Mouse (Mus musculus): Measurements from ENCODE around the gene Fbxl13.

Gene Fbxl13

GRCm38 (mm10) chr5:21645439-21646132 lies at the start of gene Fbxl13, which contains the start of gene Armc10:
TSS of gene Fbxl13 (minus strand) at chr5:21645634.
TSS of gene Armc10 (plus strand) at chr5:21645813.
- DNase-seq (ENCODE audit: low read depth, low spot score): peak; percentile 93
- Histone ChIP-seq H3K36me3 (ENCODE audit: control insufficient read depth, insufficient read depth, low read length, poor library complexity, severe bottlenecking) (peaks cover 9% of the 10 kb centered on the region), H3K27me3 (ENCODE audit: control insufficient read depth, insufficient read depth, low read length, poor library complexity, severe bottlenecking) (no peaks in the 10 kb centered on the region)

DNA sequence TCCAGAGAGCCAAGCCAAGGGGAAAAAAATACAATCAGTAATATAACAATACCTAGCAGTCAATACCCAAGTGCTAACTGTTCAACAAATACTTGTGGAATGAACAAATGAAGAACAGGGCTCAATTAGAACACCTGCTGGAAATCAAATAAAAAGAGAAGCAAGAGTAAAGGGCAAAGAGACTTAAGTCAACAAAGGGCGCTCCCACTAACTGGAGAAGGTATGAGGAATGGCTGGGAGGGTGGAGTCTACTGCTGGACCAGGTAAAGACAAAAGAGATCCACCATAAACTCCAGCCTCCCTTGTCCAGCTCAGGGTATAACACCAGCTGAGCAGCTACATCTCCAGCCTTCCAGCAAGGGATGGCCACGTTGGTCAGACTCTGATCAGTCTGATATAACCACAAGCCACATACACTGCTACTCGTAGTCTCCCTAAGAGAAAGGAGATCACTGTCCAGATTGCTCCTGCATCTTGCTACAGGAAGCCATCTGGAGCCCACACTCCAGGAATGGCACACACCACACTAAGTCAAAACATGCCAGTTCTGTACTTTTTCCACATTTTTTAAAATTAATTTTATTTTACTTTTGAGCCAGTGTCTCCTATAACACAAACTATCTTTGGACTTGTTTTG lies 49.5 kb upstream of the Fbxl13 start:
- DNase-seq (ENCODE audit: low read depth, low spot score): no peak
- Histone ChIP-seq H3K36me3 (ENCODE audit: control insufficient read depth, insufficient read depth, low read length, poor library complexity, severe bottlenecking) (no peaks in the 10 kb centered on the region), H3K27me3 (ENCODE audit: control insufficient read depth, insufficient read depth, low read length, poor library complexity, severe bottlenecking) (no peaks in the 10 kb centered on the region)

DNA sequence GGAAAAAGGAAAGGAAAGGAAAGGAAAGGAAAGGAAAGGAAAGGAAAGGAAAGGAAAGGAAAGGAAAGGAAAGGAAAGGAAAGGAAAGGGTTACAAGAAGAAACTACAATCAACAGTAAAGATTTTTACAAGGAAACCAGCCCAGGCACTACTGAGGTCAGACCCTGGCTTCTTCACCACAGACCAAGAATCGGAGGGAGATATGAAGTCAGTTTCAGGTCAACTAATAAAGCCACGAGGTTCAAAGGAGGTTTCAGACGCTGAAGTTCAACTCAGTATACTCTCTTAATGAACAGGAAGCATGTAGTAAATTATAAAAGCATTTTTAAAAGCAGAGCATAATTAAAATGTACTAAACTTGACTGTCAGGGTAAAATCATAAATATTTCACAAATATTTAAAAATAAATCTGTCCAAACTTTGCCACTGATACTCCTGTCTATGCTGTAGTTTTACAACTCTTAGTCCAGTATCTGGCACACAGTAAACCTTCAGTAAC lies 48.0 kb upstream of the Fbxl13 start:
- Histone ChIP-seq H3K36me3 (ENCODE audit: control insufficient read depth, insufficient read depth, low read length, poor library complexity, severe bottlenecking) (no peaks in the 10 kb centered on the region), H3K27me3 (ENCODE audit: control insufficient read depth, insufficient read depth, low read length, poor library complexity, severe bottlenecking) (no peaks in the 10 kb centered on the region)
- DNase-seq (ENCODE audit: low read depth, low spot score): no peak

- Histone ChIP-seq H3K27me3 (ENCODE audit: control insufficient read depth, insufficient read depth, low read length, poor library complexity, severe bottlenecking) (no peaks in the 10 kb centered on the region), H3K36me3 (ENCODE audit: control insufficient read depth, insufficient read depth, low read length, poor library complexity, severe bottlenecking) (no peaks in the 10 kb centered on the region)
- DNase-seq (ENCODE audit: low read depth, low spot score): no peak
Observed at GRCm38 (mm10) chr5:21692230-21692629, 46.8 kb upstream of the Fbxl13 start.

DNA sequence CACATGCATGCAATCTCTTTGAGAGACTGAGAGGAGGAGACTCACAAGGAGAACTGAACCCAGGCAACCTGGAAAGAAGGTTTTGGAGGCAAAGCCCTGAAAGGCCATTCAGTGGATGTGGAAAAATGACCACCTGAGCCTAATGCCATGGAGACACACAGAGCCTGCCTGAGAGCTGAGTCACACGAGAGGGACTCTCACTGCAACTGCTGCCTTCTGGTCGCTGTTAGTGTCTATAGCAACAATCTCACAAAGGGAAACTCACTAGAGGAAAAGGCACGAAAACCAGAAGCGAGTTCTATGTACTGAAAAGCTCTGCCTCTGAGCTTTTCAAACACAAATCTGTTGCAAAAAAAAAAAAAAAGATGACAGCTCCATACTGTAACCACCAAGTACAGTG lies 41.6 kb upstream of the Fbxl13 start:
- no peak for DNase-seq (ENCODE audit: low read depth, low spot score)
- Histone ChIP-seq H3K36me3 (ENCODE audit: control insufficient read depth, insufficient read depth, low read length, poor library complexity, severe bottlenecking) (no peaks in the 10 kb centered on the region), H3K27me3 (ENCODE audit: control insufficient read depth, insufficient read depth, low read length, poor library complexity, severe bottlenecking) (no peaks in the 10 kb centered on the region)

DNA sequence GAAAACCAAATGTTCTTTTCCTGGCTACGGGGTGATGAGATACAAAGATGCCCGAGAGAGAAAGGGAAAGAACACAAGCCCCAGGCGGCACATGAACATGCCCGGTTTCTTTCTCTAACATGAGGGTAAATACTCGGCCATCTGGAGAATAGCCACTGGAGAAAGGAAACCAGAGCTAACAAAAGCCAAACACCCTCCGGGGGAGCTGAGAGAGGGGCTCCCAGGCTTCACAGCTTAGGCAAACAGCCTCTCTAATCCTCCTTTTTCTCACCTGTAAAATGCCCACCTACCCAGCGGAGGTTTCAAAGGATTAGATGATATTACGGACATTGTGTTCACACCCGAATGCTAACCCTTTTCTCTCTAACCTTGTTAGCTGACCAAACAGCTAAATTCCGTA lies 39.6 kb upstream of the Fbxl13 start:
- Histone ChIP-seq H3K36me3 (ENCODE audit: control insufficient read depth, insufficient read depth, low read length, poor library complexity, severe bottlenecking) (no peaks in the 10 kb centered on the region), H3K27me3 (ENCODE audit: control insufficient read depth, insufficient read depth, low read length, poor library complexity, severe bottlenecking) (no peaks in the 10 kb centered on the region)
- DNase-seq (ENCODE audit: low read depth, low spot score): no peak

DNA sequence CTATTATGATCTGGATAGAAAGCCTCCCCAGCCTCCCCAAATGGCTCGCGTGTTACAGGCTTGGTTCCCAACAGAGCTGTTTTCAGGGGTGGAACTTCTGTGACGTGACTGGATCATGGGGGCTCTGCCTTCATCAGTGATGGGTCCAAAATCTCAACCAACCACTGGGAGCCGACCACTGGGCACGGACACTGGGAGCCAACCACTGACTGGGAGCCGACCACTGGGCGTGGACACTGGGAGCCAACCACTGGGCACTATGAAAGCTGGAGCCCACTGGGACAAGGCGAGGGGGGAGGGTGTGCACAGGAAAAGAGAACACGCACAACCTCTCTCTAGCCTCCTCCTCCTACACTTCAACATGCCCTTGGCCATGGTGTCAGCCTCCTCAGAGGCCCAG lies 38.4 kb upstream of the Fbxl13 start:
- no peak for DNase-seq (ENCODE audit: low read depth, low spot score)
- Histone ChIP-seq H3K27me3 (ENCODE audit: control insufficient read depth, insufficient read depth, low read length, poor library complexity, severe bottlenecking) (no peaks in the 10 kb centered on the region), H3K36me3 (ENCODE audit: control insufficient read depth, insufficient read depth, low read length, poor library complexity, severe bottlenecking) (no peaks in the 10 kb centered on the region)

GRCm38 (mm10) chr5:21680940-21681339 lies 35.5 kb upstream of the Fbxl13 start:
- Histone ChIP-seq H3K27me3 (ENCODE audit: control insufficient read depth, insufficient read depth, low read length, poor library complexity, severe bottlenecking) (no peaks in the 10 kb centered on the region), H3K36me3 (ENCODE audit: control insufficient read depth, insufficient read depth, low read length, poor library complexity, severe bottlenecking) (peaks cover 2% of the 10 kb centered on the region; the same call in 1 of the 2 replicates)
- no peak for DNase-seq (ENCODE audit: low read depth, low spot score)

DNA sequence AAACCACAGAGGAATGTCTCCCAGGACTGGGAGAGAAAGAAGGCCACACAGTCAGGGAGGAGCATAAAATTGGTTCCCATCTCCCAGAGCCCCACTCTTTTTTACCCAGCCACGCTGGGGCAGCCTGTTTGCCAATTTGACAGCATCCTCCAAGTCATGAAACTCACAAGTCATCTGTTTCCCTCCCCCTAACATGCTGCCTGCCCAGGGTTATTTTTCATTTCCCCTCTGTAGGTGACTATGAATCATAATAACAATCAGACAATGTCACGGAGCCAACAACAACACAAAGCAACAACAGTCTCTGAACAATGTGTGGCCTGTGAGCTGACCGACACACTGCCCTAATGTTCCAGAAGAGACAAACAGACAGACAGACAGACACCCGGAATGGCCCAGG lies 34.6 kb upstream of the Fbxl13 start:
- peaks cover 2% of the 10 kb centered on the region; the same call in 1 of the 2 replicates for H3K36me3 ChIP-seq (ENCODE audit: control insufficient read depth, insufficient read depth, low read length, poor library complexity, severe bottlenecking)
- no peaks in the 10 kb centered on the region for H3K27me3 ChIP-seq (ENCODE audit: control insufficient read depth, insufficient read depth, low read length, poor library complexity, severe bottlenecking)
- DNase-seq (ENCODE audit: low read depth, low spot score): no peak

- no peaks in the 10 kb centered on the region for H3K27me3 ChIP-seq (ENCODE audit: control insufficient read depth, insufficient read depth, low read length, poor library complexity, severe bottlenecking)
- no peak for DNase-seq (ENCODE audit: low read depth, low spot score)
- peaks cover 2% of the 10 kb centered on the region; the same call in 1 of the 2 replicates for H3K36me3 ChIP-seq (ENCODE audit: control insufficient read depth, insufficient read depth, low read length, poor library complexity, severe bottlenecking)
Observed at GRCm38 (mm10) chr5:21678363-21678762, 32.9 kb upstream of the Fbxl13 start.

GRCm38 (mm10) chr5:21677939-21678338 lies 32.5 kb upstream of the Fbxl13 start:
- no peaks in the 10 kb centered on the region for H3K27me3 ChIP-seq (ENCODE audit: control insufficient read depth, insufficient read depth, low read length, poor library complexity, severe bottlenecking)
- H3K36me3 ChIP-seq (ENCODE audit: control insufficient read depth, insufficient read depth, low read length, poor library complexity, severe bottlenecking): peaks cover 2% of the 10 kb centered on the region; the same call in 1 of the 2 replicates
- no peak for DNase-seq (ENCODE audit: low read depth, low spot score)

DNA sequence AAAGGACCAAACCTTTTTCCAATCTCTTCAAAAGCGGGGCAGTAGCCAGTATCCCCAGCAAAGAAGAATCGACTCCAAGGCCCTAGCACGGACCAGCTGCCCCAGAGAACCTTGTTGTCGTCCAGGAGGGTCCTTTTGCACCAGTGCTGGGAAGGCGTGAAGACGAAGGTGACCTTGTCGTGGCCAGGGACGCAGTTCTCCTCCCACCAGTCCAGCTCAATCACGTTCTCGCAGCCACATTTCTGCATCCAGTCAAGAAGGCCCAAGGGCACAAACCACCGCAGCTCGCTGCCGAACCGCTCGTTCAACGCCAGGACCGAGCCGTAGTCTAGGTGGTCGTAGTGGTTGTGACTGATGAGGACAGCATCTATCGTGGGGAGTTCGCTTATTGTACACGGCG lies 30.1 kb upstream of the Fbxl13 start:
- no peaks in the 10 kb centered on the region for H3K27me3 ChIP-seq (ENCODE audit: control insufficient read depth, insufficient read depth, low read length, poor library complexity, severe bottlenecking)
- H3K36me3 ChIP-seq (ENCODE audit: control insufficient read depth, insufficient read depth, low read length, poor library complexity, severe bottlenecking): peaks cover 2% of the 10 kb centered on the region; the same call in 1 of the 2 replicates
- no peak for DNase-seq (ENCODE audit: low read depth, low spot score)

DNA sequence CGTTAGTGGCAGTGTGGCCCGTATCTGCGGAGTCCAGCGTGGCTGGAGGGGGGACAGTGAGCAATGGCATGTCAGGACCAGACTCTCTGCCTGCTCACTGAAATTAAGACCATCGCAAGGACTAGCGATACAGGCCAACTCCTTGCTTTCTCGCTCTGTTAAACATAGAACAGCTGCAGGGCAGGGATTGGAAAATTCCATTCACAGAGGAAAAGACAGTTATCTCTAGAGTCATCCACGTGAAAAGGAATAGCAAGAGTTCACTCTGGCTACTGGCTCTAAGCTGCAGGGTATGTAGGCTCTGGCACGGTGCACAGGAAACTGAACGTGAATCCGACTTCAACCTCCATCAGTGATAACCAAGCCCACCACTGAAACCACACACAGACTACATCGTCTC lies 29.6 kb upstream of the Fbxl13 start:
- H3K36me3 ChIP-seq (ENCODE audit: control insufficient read depth, insufficient read depth, low read length, poor library complexity, severe bottlenecking): peaks cover 2% of the 10 kb centered on the region; the same call in 1 of the 2 replicates
- DNase-seq (ENCODE audit: low read depth, low spot score): no peak
- H3K27me3 ChIP-seq (ENCODE audit: control insufficient read depth, insufficient read depth, low read length, poor library complexity, severe bottlenecking): no peaks in the 10 kb centered on the region

- H3K27me3 ChIP-seq (ENCODE audit: control insufficient read depth, insufficient read depth, low read length, poor library complexity, severe bottlenecking): no peaks in the 10 kb centered on the region
- DNase-seq (ENCODE audit: low read depth, low spot score): no peak
- peaks cover 2% of the 10 kb centered on the region; the same call in 1 of the 2 replicates for H3K36me3 ChIP-seq (ENCODE audit: control insufficient read depth, insufficient read depth, low read length, poor library complexity, severe bottlenecking)
Observed at GRCm38 (mm10) chr5:21673742-21674141, 28.3 kb upstream of the Fbxl13 start.
